Mouse (Mus musculus): ENCODE results near the gene Srpx2. TPM values are rescaled to one million over a fixed set of nuclear protein-coding genes. Genes with fewer than 3 reads are reported as not detected.

Srpx2 gene
- polyA plus RNA-seq, 1 experiment from 2014 or later, result 7.6 TPM

GRCm38 (mm10) chrX:133936605-133937225 lies 28.5 kb downstream of the Srpx2 start:
- H3K9me3 ChIP-seq (replicated peaks), result no peaks in the 10 kb centered on the region
- no peak overlapping the region for H3K4me2 ChIP-seq
- no peak overlapping the region for H3K4me3 ChIP-seq
- no peak for ATAC-seq (replicated peaks; ENCODE audit: insufficient number of reproducible peaks, insufficient read depth, low FRiP score, low read depth)
- no peak overlapping the region for H3K9ac ChIP-seq
- no peaks in the 10 kb centered on the region for H3K4me1 ChIP-seq (replicated peaks)
- no peaks in the 10 kb centered on the region for H3K27me3 ChIP-seq
- no peaks in the 10 kb centered on the region for H3K36me3 ChIP-seq
- no peak overlapping the region for H3K27ac ChIP-seq
- WGBS, result 65% methylated on average over 4 of the region's 4 CpGs

- no peaks in the 10 kb centered on the region for H3K27me3 ChIP-seq
- H3K9me3 ChIP-seq (replicated peaks), result no peaks in the 10 kb centered on the region
- H3K4me3 ChIP-seq, result no peak overlapping the region
- 26% methylated on average over 1 of the region's 1 CpGs for WGBS
- no peak for ATAC-seq (replicated peaks; ENCODE audit: insufficient number of reproducible peaks, insufficient read depth, low FRiP score, low read depth)
- H3K4me2 ChIP-seq, result no peak overlapping the region
- H3K9ac ChIP-seq, result no peak overlapping the region
- no peaks in the 10 kb centered on the region for H3K4me1 ChIP-seq (replicated peaks)
- no peaks in the 10 kb centered on the region for H3K36me3 ChIP-seq
- no peak overlapping the region for H3K27ac ChIP-seq
These were observed 31.3 kb downstream of the Srpx2 start for GRCm38 (mm10) chrX:133939561-133939960.

- no peaks in the 10 kb centered on the region for H3K36me3 ChIP-seq
- no peak for ATAC-seq (replicated peaks; ENCODE audit: insufficient number of reproducible peaks, insufficient read depth, low FRiP score, low read depth)
- 23% methylated on average over 3 of the region's 3 CpGs for whole genome bisulfite sequencing
These were observed 39.2 kb downstream of the Srpx2 start for GRCm38 (mm10) chrX:133947427-133947826.

GRCm38 (mm10) chrX:133954661-133955060 lies 46.4 kb downstream of the Srpx2 start:
- no peaks in the 10 kb centered on the region for H3K27me3 ChIP-seq
- WGBS, result 73% methylated on average over 7 of the region's 7 CpGs
- H3K4me1 ChIP-seq (replicated peaks), result no peaks in the 10 kb centered on the region
- ATAC-seq (replicated peaks; ENCODE audit: insufficient number of reproducible peaks, insufficient read depth, low FRiP score, low read depth), result no peak
- H3K9ac ChIP-seq, result no peak overlapping the region
- no peak overlapping the region for H3K27ac ChIP-seq
- no peak overlapping the region for H3K4me3 ChIP-seq
- H3K9me3 ChIP-seq (replicated peaks), result no peaks in the 10 kb centered on the region
- no peaks in the 10 kb centered on the region for H3K36me3 ChIP-seq
- no peak overlapping the region for H3K4me2 ChIP-seq

More at GRCm38 (mm10) chrX:133947427-133947826, 39.2 kb downstream of the Srpx2 start:
- no peaks in the 10 kb centered on the region for H3K27me3 ChIP-seq
- no peak overlapping the region for H3K4me3 ChIP-seq
- H3K9me3 ChIP-seq (replicated peaks), result no peaks in the 10 kb centered on the region
- H3K4me1 ChIP-seq (replicated peaks), result no peaks in the 10 kb centered on the region
- H3K9ac ChIP-seq, result no peak overlapping the region
- H3K4me2 ChIP-seq, result no peak overlapping the region
- H3K27ac ChIP-seq, result no peak overlapping the region

- 41% methylated on average over 2 of the region's 2 CpGs for WGBS
- H3K9me3 ChIP-seq (replicated peaks), result no peaks in the 10 kb centered on the region
- no peaks in the 10 kb centered on the region for H3K27me3 ChIP-seq
- H3K36me3 ChIP-seq, result no peaks in the 10 kb centered on the region
- H3K27ac ChIP-seq, result no peak overlapping the region
- no peak overlapping the region for H3K9ac ChIP-seq
- no peak overlapping the region for H3K4me2 ChIP-seq
- H3K4me1 ChIP-seq (replicated peaks), result no peaks in the 10 kb centered on the region
- H3K4me3 ChIP-seq, result no peak overlapping the region
- no peak for ATAC-seq (replicated peaks; ENCODE audit: insufficient number of reproducible peaks, insufficient read depth, low FRiP score, low read depth)
These were observed 52.4 kb downstream of the Srpx2 start for GRCm38 (mm10) chrX:133960617-133961016.

- Histone ChIP-seq H3K36me3 (no peaks in the 10 kb centered on the region), H3K9ac (no peak overlapping the region), H3K27me3 (no peaks in the 10 kb centered on the region), H3K4me3 (no peak overlapping the region), H3K4me1 (replicated peaks) (no peaks in the 10 kb centered on the region), H3K27ac (no peak overlapping the region), H3K9me3 (replicated peaks) (no peaks in the 10 kb centered on the region), H3K4me2 (no peak overlapping the region)
- WGBS, result 63% methylated on average over 2 of the region's 2 CpGs
- no peak for ATAC-seq (replicated peaks; ENCODE audit: insufficient number of reproducible peaks, insufficient read depth, low FRiP score, low read depth)
These were observed 56.4 kb downstream of the Srpx2 start for GRCm38 (mm10) chrX:133964615-133965014.

- Histone ChIP-seq H3K9ac (peak within 1 kb of the TSS; percentile 58), H3K4me2 (peak within 1 kb of the TSS; percentile 79), H3K9me3 (replicated peaks) (no peaks in the 10 kb centered on the region), H3K27me3 (no peaks in the 10 kb centered on the region), H3K4me1 (replicated peaks) (no peaks in the 10 kb centered on the region), H3K4me3 (peak within 1 kb of the TSS; percentile 59), H3K36me3 (no peaks in the 10 kb centered on the region), H3K27ac (no peak within 1 kb of the TSS)
- ATAC-seq (replicated peaks; ENCODE audit: insufficient number of reproducible peaks, insufficient read depth, low FRiP score, low read depth), result peak; percentile 47
- 12% methylated on average over 29 of the region's 29 CpGs for WGBS
These were observed 73.2 kb downstream of the Srpx2 start, which contains the start of gene Sytl4 for GRCm38 (mm10) chrX:133981231-133982002. TSS of gene Sytl4 (minus strand) at chrX:133981812.

Other genes starting within 250 kb of the Srpx2 start
- gene Pcdh19, start 219.4 kb upstream of the Srpx2 start, polyA plus RNA-seq (2015; fragmentation: Nextera tagmentation; extraction: Ambion mirVana), result 0.58 and 1.0 TPM in 2 replicates
- 0.57 and 0.86 TPM in 2 replicates for gene Tnmd, start 57.4 kb upstream of the Srpx2 start, polyA plus RNA-seq (2015; fragmentation: Nextera tagmentation; extraction: Ambion mirVana)
- 98.4 and 100 TPM in 2 replicates for gene Tspan6, start 10.0 kb upstream of the Srpx2 start, polyA plus RNA-seq (2015; fragmentation: Nextera tagmentation; extraction: Ambion mirVana)
- 2.2 and 4.4 TPM in 2 replicates for gene Sytl4, start 73.4 kb downstream of the Srpx2 start, polyA plus RNA-seq (2015; fragmentation: Nextera tagmentation; extraction: Ambion mirVana)
- gene Cstf2, start 150.8 kb downstream of the Srpx2 start, polyA plus RNA-seq (2015; fragmentation: Nextera tagmentation; extraction: Ambion mirVana), result 20.4 and 26.9 TPM in 2 replicates

All from heart, embryonic 15.5 days (tissue).